Mouse (Mus musculus) midbrain, embryonic 16.5 days (tissue): ENCODE data around the gene Usp2. TPM values are rescaled to one million over a fixed set of nuclear protein-coding genes. Genes with fewer than 3 reads are reported as not detected.
A peak's percentile ranks its signal among the peaks of the same experiment; 100 is the strongest.
"Not testable (repeated sequence)": the region's sequence is repeated elsewhere in the genome, so short reads cannot be mapped to it uniquely, and the experiment has no call there.

Source experiments
- ATAC-seq: fragments of 200-750 bp; cut with Nextera tagmentation; 2 replicates; pipeline ENCODE4 v1.8.0; 2017; ENCODE audit warnings: moderate TSS enrichment
- H3K27ac ChIP-seq: fragments of 300-500 bp; sonication (generic); 2 replicates; pipeline ENCODE4 v1.5.1; 2014; ENCODE audit warnings: mild to moderate bottlenecking, low read length, mixed read lengths
- H3K27me3 ChIP-seq: fragments of 300-500 bp; sonication (generic); 2 replicates; pipeline ENCODE4 v1.6.1; 2014; ENCODE audit warnings: low read depth, low read length, mixed read lengths; ENCODE audit not compliant: control insufficient read depth, insufficient read depth
- H3K36me3 ChIP-seq: fragments of 300-500 bp; sonication (generic); 2 replicates; pipeline ENCODE4 v1.6.1; 2014; ENCODE audit warnings: mild to moderate bottlenecking, low read length, moderate library complexity, mixed read lengths; ENCODE audit not compliant: control insufficient read depth, insufficient read depth
- H3K4me1 ChIP-seq: fragments of 300-500 bp; sonication (generic); 2 replicates; pipeline ENCODE4 v1.6.1; 2014; ENCODE audit warnings: mild to moderate bottlenecking, low read length, mixed read lengths; ENCODE audit not compliant: control insufficient read depth, insufficient read depth
- H3K4me2 ChIP-seq: fragments of 300-500 bp; sonication (generic); 2 replicates; pipeline ENCODE4 v1.6.1; 2014; ENCODE audit warnings: mild to moderate bottlenecking, low read length, mixed read lengths
- H3K4me3 ChIP-seq: fragments of 300-500 bp; sonication (generic); 2 replicates; pipeline ENCODE4 v1.5.1; 2014; ENCODE audit warnings: low read depth, mild to moderate bottlenecking, low read length, moderate library complexity, mixed read lengths
- H3K9ac ChIP-seq: fragments of 300-500 bp; sonication (generic); 2 replicates; pipeline ENCODE4 v1.6.1; 2014; ENCODE audit warnings: low read depth, low read length, mixed read lengths
- H3K9me3 ChIP-seq: fragments of 300-500 bp; sonication (generic); replicated peaks from 2 replicates; pipeline ENCODE4 v1.6.1; 2014; ENCODE audit warnings: mild to moderate bottlenecking, low read length, mixed read lengths; ENCODE audit not compliant: control insufficient read depth, poor library complexity, severe bottlenecking
- WGBS: fragments of 180-500 bp; shearing (Covaris S2); extraction: QIAGEN DNeasy Blood & Tissue Kit; methylation state at CpG from one replicate; pipeline ENCODE4 v1.1.7; 2014; 5-methylcytosine and 5-hydroxymethylcytosine counted together
- polyA plus RNA-seq: library from polyadenylated mRNA; unstranded; fragments of >200 nt; fragmentation: Nextera tagmentation; extraction: Ambion mirVana; gene quantifications from 2 replicates; pipeline ENCODE4 v1.2.1, GENCODE M21; 2015

The Usp2 gene
- polyA plus RNA-seq, 1 experiment from 2014 or later: 9.7 TPM

GRCm38 (mm10) chr9:44107557-44108179 lies 40.8 kb downstream of the Usp2 start:
- Histone ChIP-seq H3K4me1 (peaks cover 38% of the 10 kb centered on the region), H3K4me3 (peak overlapping the region; percentile 7; the same call in 1 of the 2 replicates), H3K9me3 (no peaks in the 10 kb centered on the region), H3K36me3 (no peaks in the 10 kb centered on the region), H3K4me2 (peak overlapping the region; percentile 37), H3K9ac (0 out of 2 replicates have a peak overlapping the region, but pooled peaks have one; percentile 15), H3K27ac (peak overlapping the region; percentile 58), H3K27me3 (no peaks in the 10 kb centered on the region)
- WGBS: 24% methylated on average over 25 of the region's 25 CpGs
- no peak for ATAC-seq

GRCm38 (mm10) chr9:44108269-44109055 lies 41.6 kb downstream of the Usp2 start:
- ATAC-seq: no peak
- H3K4me3 ChIP-seq: no peak overlapping the region

GRCm38 (mm10) chr9:44109360-44110095 lies 42.7 kb downstream of the Usp2 start:
- no peaks in the 10 kb centered on the region for H3K9me3 ChIP-seq
- H3K4me3 ChIP-seq: no peak overlapping the region
- whole genome bisulfite sequencing: 36% methylated on average over 9 of the region's 9 CpGs
- no peak overlapping the region for H3K27ac ChIP-seq
- no peaks in the 10 kb centered on the region for H3K36me3 ChIP-seq
- ATAC-seq: no peak
- no peaks in the 10 kb centered on the region for H3K27me3 ChIP-seq
- peaks cover 40% of the 10 kb centered on the region for H3K4me1 ChIP-seq
- peak overlapping the region; percentile 29; the same call in 1 of the 2 replicates for H3K4me2 ChIP-seq
- peak overlapping the region; percentile 33; the same call in 1 of the 2 replicates for H3K9ac ChIP-seq

More at GRCm38 (mm10) chr9:44108269-44109055, 41.6 kb downstream of the Usp2 start:
- Histone ChIP-seq H3K36me3 (no peaks in the 10 kb centered on the region), H3K9ac (0 out of 2 replicates have a peak overlapping the region, but pooled peaks have one; percentile 15), H3K27me3 (no peaks in the 10 kb centered on the region), H3K9me3 (no peaks in the 10 kb centered on the region), H3K4me2 (no peak overlapping the region; the same call in 1 of the 2 replicates), H3K4me1 (peaks cover 38% of the 10 kb centered on the region), H3K27ac (no peak overlapping the region)
- WGBS: 71% methylated on average over 26 of the region's 31 CpGs

- 75% methylated on average over 9 of the region's 12 CpGs for WGBS
- H3K27me3 ChIP-seq, H3K4me3 ChIP-seq, H3K9ac ChIP-seq, H3K36me3 ChIP-seq, H3K27ac ChIP-seq, H3K9me3 ChIP-seq, ATAC-seq: not testable (repeated sequence)
- H3K4me1 ChIP-seq: peaks cover 38% of the 10 kb centered on the region
- H3K4me2 ChIP-seq: peak overlapping the region; percentile 53; the same call in 1 of the 2 replicates
These were observed 45.1 kb downstream of the Usp2 start for GRCm38 (mm10) chr9:44111909-44112308.

GRCm38 (mm10) chr9:44113105-44113789 lies 46.4 kb downstream of the Usp2 start, which contains the start of the genes Gm49380 and Rnf26:
Gene Gm49380, minus strand, starts transcription at chr9:44113500.
Gene Rnf26, minus strand, starts transcription at chr9:44113517.
- peak; percentile 94 for ATAC-seq
- Histone ChIP-seq H3K36me3 (no peaks in the 10 kb centered on the region), H3K27ac (peak within 1 kb of the TSS; percentile 38; the same call in 1 of the 2 replicates), H3K9ac (peak within 1 kb of the TSS; percentile 73), H3K4me1 (peaks cover 25% of the 10 kb centered on the region), H3K4me2 (peak within 1 kb of the TSS; percentile 58), H3K27me3 (no peaks in the 10 kb centered on the region), H3K4me3 (peak within 1 kb of the TSS; percentile 76), H3K9me3 (no peaks in the 10 kb centered on the region)
- WGBS: 1% methylated on average over 42 of the region's 51 CpGs

- ATAC-seq: no peak
- no peaks in the 10 kb centered on the region for H3K36me3 ChIP-seq
- H3K27ac ChIP-seq: no peak overlapping the region
- H3K4me3 ChIP-seq: no peak overlapping the region
- H3K9ac ChIP-seq: no peak overlapping the region
- WGBS: 92% methylated on average over 2 of the region's 2 CpGs
- peaks cover 16% of the 10 kb centered on the region for H3K4me1 ChIP-seq
- H3K9me3 ChIP-seq: no peaks in the 10 kb centered on the region
- H3K27me3 ChIP-seq: no peaks in the 10 kb centered on the region
- no peak overlapping the region for H3K4me2 ChIP-seq
These were observed 47.6 kb downstream of the Usp2 start for GRCm38 (mm10) chr9:44114453-44114852.

- no peaks in the 10 kb centered on the region for H3K27me3 ChIP-seq
- no peaks in the 10 kb centered on the region for H3K9me3 ChIP-seq
- no peak for ATAC-seq
- WGBS: 94% methylated on average over 9 of the region's 9 CpGs
- no peak overlapping the region for H3K27ac ChIP-seq
- H3K4me1 ChIP-seq: peaks cover 4% of the 10 kb centered on the region
- no peak overlapping the region for H3K9ac ChIP-seq
- H3K36me3 ChIP-seq: no peaks in the 10 kb centered on the region
- no peak overlapping the region for H3K4me3 ChIP-seq
- H3K4me2 ChIP-seq: no peak overlapping the region
These were observed 48.8 kb downstream of the Usp2 start for GRCm38 (mm10) chr9:44115599-44115998.

DNA sequence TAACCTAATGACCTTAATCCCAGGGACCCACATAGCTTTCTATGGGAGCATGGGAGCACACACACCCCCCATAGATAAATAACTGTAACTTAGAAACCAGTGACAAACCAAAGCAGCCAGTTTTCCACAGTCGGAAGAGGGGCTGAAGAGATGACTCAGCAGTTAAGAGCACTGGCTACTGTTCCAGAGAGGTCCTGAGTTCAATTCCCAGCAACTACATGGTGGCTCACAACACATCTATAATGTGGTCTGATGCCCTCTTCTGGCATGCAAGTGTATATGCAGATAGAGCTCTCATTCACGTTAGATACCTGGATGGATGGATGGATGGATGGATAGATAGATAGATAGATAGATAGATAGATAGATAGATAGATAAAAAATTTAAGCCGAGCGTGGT lies 49.4 kb downstream of the Usp2 start:
- no peaks in the 10 kb centered on the region for H3K27me3 ChIP-seq
- no peak overlapping the region for H3K4me2 ChIP-seq
- peaks cover 3% of the 10 kb centered on the region; the same call in 1 of the 2 replicates for H3K4me1 ChIP-seq
- ATAC-seq: no peak
- 94% methylated on average over 4 of the region's 4 CpGs for whole genome bisulfite sequencing
- no peak overlapping the region for H3K4me3 ChIP-seq
- H3K27ac ChIP-seq: no peak overlapping the region
- no peaks in the 10 kb centered on the region for H3K9me3 ChIP-seq
- H3K36me3 ChIP-seq: no peaks in the 10 kb centered on the region
- H3K9ac ChIP-seq: no peak overlapping the region
